Mouse (Mus musculus): ENCODE data around the gene Icam1. TPM values are rescaled to one million over a fixed set of nuclear protein-coding genes. Genes with fewer than 3 reads are reported as not detected.

Icam1 gene
- polyA plus RNA-seq, 1 experiment from 2014 or later = 5.6 TPM

GRCm38 (mm10) chr9:21026849-21027248, 11.1 kb downstream of the Icam1 start:
- DNase-seq (ENCODE audit: low spot score) (no peak), ATAC-seq (ENCODE audit: insufficient read depth, low FRiP score, low TSS enrichment) (no peak)
- Histone ChIP-seq H3K4me2 (ENCODE audit: low read depth) (no peak overlapping the region), H3K9ac (ENCODE audit: low read length) (no peak overlapping the region), H3K27me3 (ENCODE audit: control insufficient read depth, insufficient read depth, low read length) (peaks cover 30% of the 10 kb centered on the region), H3K9me3 (ENCODE audit: control insufficient read depth, low read length) (no peaks in the 10 kb centered on the region), H3K4me3 (ENCODE audit: low read depth, low read length) (no peak overlapping the region), H3K36me3 (ENCODE audit: control insufficient read depth, insufficient read depth, low read length) (no peaks in the 10 kb centered on the region), H3K27ac (ENCODE audit: low read depth, low read length) (no peak overlapping the region), H3K4me1 (ENCODE audit: control insufficient read depth, insufficient read depth, low read length) (peaks cover 10% of the 10 kb centered on the region)
- 81% methylated on average over 12 of the region's 12 CpGs for WGBS

DNA sequence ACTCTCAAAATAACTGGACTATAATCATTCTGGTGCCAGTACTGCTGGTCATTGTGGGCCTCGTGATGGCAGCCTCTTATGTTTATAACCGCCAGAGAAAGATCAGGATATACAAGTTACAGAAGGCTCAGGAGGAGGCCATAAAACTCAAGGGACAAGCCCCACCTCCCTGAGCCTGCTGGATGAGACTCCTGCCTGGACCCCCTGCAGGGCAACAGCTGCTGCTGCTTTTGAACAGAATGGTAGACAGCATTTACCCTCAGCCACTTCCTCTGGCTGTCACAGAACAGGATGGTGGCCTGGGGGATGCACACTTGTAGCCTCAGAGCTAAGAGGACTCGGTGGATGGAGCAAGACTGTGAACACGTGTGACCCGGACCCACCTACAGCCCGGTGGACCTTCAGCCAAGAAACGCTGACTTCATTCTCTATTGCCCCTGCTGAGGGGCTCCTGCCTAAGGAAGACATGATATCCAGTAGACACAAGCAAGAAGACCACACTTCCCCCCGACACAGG, 12.0 kb downstream of the Icam1 start:
- DNase-seq (ENCODE audit: low spot score) = peak; percentile 23
- ATAC-seq (ENCODE audit: insufficient read depth, low FRiP score, low TSS enrichment) = no peak
- H3K27ac ChIP-seq (ENCODE audit: low read depth, low read length) = no peak overlapping the region
- no peak overlapping the region for H3K4me2 ChIP-seq (ENCODE audit: low read depth)
- peaks cover 14% of the 10 kb centered on the region for H3K4me1 ChIP-seq (ENCODE audit: control insufficient read depth, insufficient read depth, low read length)
- no peaks in the 10 kb centered on the region for H3K9me3 ChIP-seq (ENCODE audit: control insufficient read depth, low read length)
- 33% methylated on average over 8 of the region's 8 CpGs for WGBS
- no peaks in the 10 kb centered on the region for H3K36me3 ChIP-seq (ENCODE audit: control insufficient read depth, insufficient read depth, low read length)
- no peak overlapping the region for H3K4me3 ChIP-seq (ENCODE audit: low read depth, low read length)
- peaks cover 40% of the 10 kb centered on the region for H3K27me3 ChIP-seq (ENCODE audit: control insufficient read depth, insufficient read depth, low read length)
- H3K9ac ChIP-seq (ENCODE audit: low read length) = no peak overlapping the region

GRCm38 (mm10) chr9:21028560-21029110, 12.8 kb downstream of the Icam1 start:
- no peak overlapping the region for H3K4me2 ChIP-seq (ENCODE audit: low read depth)
- WGBS = 65% methylated on average over 6 of the region's 6 CpGs
- no peak overlapping the region for H3K9ac ChIP-seq (ENCODE audit: low read length)
- no peak overlapping the region for H3K4me3 ChIP-seq (ENCODE audit: low read depth, low read length)
- H3K9me3 ChIP-seq (ENCODE audit: control insufficient read depth, low read length) = no peaks in the 10 kb centered on the region
- H3K4me1 ChIP-seq (ENCODE audit: control insufficient read depth, insufficient read depth, low read length) = peaks cover 21% of the 10 kb centered on the region
- ATAC-seq (ENCODE audit: insufficient read depth, low FRiP score, low TSS enrichment) (no peak), DNase-seq (ENCODE audit: low spot score) (no peak)
- no peaks in the 10 kb centered on the region for H3K36me3 ChIP-seq (ENCODE audit: control insufficient read depth, insufficient read depth, low read length)
- H3K27me3 ChIP-seq (ENCODE audit: control insufficient read depth, insufficient read depth, low read length) = peaks cover 48% of the 10 kb centered on the region
- H3K27ac ChIP-seq (ENCODE audit: low read depth, low read length) = no peak overlapping the region

DNA sequence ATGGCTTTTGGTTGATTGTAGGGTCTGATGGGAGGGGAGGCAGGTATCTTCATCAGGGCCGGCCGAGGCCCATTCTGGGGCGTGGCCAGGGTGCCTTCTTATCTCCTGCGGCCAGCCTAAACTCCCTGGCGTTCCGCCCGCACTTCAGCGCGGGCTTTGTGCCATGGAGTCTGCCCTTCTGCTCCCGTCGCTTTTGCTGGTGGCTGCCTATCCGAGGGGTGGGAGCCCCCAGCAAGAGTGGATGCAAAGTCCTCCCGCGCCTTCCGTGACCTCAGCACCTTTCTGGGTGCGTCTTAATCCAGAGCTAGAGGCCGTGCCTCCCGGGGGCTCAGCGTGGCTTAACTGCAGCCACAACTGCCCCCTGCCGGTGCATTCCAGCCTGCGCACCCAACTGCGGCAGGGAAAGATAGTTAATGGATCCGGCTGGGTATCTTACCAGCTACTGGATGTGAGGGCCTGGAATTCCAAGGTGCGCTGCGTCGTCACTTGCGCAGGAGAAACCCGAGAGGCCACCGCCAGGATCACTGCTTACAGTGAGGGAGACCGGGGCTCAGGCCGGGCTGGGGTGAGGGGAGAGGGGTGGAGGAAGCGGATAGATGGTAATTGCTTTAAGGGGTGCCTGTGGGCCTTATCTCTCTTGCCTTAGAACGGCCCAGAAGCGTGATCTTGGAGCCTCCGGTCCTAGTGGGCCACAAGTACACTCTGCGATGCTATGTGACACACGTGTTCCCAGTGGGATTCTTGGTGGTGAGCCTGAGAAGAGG, 13.7 kb downstream of the Icam1 start, which contains the start of gene Icam4:
Gene Icam4, plus strand, starts transcription at position 83 of the 764 bp plus-strand sequence.
- H3K27ac ChIP-seq (ENCODE audit: low read depth, low read length) = no peak within 1 kb of the TSS
- H3K36me3 ChIP-seq (ENCODE audit: control insufficient read depth, insufficient read depth, low read length) = no peaks in the 10 kb centered on the region
- peaks cover 56% of the 10 kb centered on the region for H3K27me3 ChIP-seq (ENCODE audit: control insufficient read depth, insufficient read depth, low read length)
- H3K4me2 ChIP-seq (ENCODE audit: low read depth) = peak within 1 kb of the TSS; percentile 83
- H3K4me3 ChIP-seq (ENCODE audit: low read depth, low read length) = peak within 1 kb of the TSS; percentile 42
- H3K4me1 ChIP-seq (ENCODE audit: control insufficient read depth, insufficient read depth, low read length) = peaks cover 21% of the 10 kb centered on the region
- DNase-seq (ENCODE audit: low spot score) = peak; percentile 85
- 2% methylated on average over 37 of the region's 37 CpGs for WGBS
- ATAC-seq (ENCODE audit: insufficient read depth, low FRiP score, low TSS enrichment) = no peak
- no peaks in the 10 kb centered on the region for H3K9me3 ChIP-seq (ENCODE audit: control insufficient read depth, low read length)
- peak within 1 kb of the TSS; percentile 47 for H3K9ac ChIP-seq (ENCODE audit: low read length)

DNA sequence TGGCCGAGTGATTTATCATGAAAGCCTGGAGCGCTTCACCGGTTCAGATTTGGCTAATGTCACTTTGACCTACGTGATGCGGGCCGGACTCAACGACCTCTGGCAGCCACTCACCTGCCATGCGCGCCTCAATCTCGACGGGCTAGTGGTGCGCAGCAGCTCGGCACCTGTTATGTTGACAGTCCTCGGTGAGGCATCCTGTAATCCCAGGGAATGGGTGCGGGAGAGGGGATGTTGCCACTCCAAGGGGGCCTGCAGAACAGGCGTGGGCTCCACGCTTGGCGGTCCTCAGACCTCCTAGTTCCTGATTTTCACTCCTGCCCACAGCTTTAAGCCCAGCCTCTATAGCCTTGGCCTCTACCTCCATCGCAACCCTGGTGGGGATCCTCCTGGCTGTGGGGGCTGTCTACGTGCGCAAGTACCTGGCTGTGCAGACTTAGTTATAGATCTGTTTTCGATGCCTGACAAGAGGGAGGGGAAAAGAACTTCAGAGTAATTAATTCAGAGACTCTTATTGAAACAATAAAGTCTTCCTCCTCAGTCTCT, 14.3 kb downstream of the Icam1 start:
- H3K4me1 ChIP-seq (ENCODE audit: control insufficient read depth, insufficient read depth, low read length) = peaks cover 21% of the 10 kb centered on the region
- no peaks in the 10 kb centered on the region for H3K36me3 ChIP-seq (ENCODE audit: control insufficient read depth, insufficient read depth, low read length)
- ATAC-seq (ENCODE audit: insufficient read depth, low FRiP score, low TSS enrichment) = no peak
- H3K27me3 ChIP-seq (ENCODE audit: control insufficient read depth, insufficient read depth, low read length) = peaks cover 63% of the 10 kb centered on the region
- H3K4me2 ChIP-seq (ENCODE audit: low read depth) = peak overlapping the region; percentile 83
- DNase-seq (ENCODE audit: low spot score) = no peak
- H3K9ac ChIP-seq (ENCODE audit: low read length) = no peak overlapping the region
- no peaks in the 10 kb centered on the region for H3K9me3 ChIP-seq (ENCODE audit: control insufficient read depth, low read length)
- 20% methylated on average over 22 of the region's 22 CpGs for WGBS
- H3K27ac ChIP-seq (ENCODE audit: low read depth, low read length) = no peak overlapping the region
- peak overlapping the region; percentile 42; the same call in 1 of the 2 replicates for H3K4me3 ChIP-seq (ENCODE audit: low read depth, low read length)

DNA sequence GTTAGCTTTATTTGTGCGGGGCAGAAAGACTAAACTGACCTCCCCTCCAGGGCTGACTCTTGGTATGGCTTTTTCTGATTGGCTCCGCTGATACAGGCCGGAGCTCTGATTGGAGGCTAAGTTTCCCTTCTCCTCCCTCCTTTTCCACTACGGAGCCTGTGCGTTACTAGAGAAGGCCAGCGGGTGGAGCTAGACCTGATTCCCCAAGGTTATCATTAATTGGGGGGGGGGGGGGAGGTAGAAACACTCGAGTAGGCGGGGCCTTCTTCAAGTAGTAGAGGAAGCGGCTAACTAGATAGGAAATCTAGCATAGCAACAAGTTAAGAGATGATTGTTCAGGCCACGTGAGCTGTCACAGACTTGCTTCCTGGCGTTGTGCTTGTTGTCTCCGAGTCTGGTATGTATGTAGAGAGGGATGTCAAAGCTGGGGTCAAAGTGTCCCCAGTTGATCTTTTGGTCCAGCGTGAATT, 15.0 kb downstream of the Icam1 start:
- DNase-seq (ENCODE audit: low spot score) (peak; percentile 81), ATAC-seq (ENCODE audit: insufficient read depth, low FRiP score, low TSS enrichment) (peak; percentile 62)
- WGBS = under 1% methylated on average over 13 of the region's 13 CpGs
- Histone ChIP-seq H3K4me3 (ENCODE audit: low read depth, low read length) (peak overlapping the region; percentile 42), H3K4me1 (ENCODE audit: control insufficient read depth, insufficient read depth, low read length) (peaks cover 21% of the 10 kb centered on the region), H3K4me2 (ENCODE audit: low read depth) (peak overlapping the region; percentile 83), H3K27ac (ENCODE audit: low read depth, low read length) (no peak overlapping the region), H3K9ac (ENCODE audit: low read length) (no peak overlapping the region), H3K9me3 (ENCODE audit: control insufficient read depth, low read length) (no peaks in the 10 kb centered on the region), H3K36me3 (ENCODE audit: control insufficient read depth, insufficient read depth, low read length) (no peaks in the 10 kb centered on the region), H3K27me3 (ENCODE audit: control insufficient read depth, insufficient read depth, low read length) (peaks cover 70% of the 10 kb centered on the region)

GRCm38 (mm10) chr9:21031251-21031895, 15.6 kb downstream of the Icam1 start:
- WGBS = under 1% methylated on average over 36 of the region's 36 CpGs
- Histone ChIP-seq H3K27ac (ENCODE audit: low read depth, low read length) (no peak overlapping the region), H3K4me2 (ENCODE audit: low read depth) (peak overlapping the region; percentile 83), H3K27me3 (ENCODE audit: control insufficient read depth, insufficient read depth, low read length) (peaks cover 75% of the 10 kb centered on the region), H3K4me1 (ENCODE audit: control insufficient read depth, insufficient read depth, low read length) (peaks cover 21% of the 10 kb centered on the region), H3K4me3 (ENCODE audit: low read depth, low read length) (peak overlapping the region; percentile 42), H3K9ac (ENCODE audit: low read length) (no peak overlapping the region), H3K36me3 (ENCODE audit: control insufficient read depth, insufficient read depth, low read length) (no peaks in the 10 kb centered on the region), H3K9me3 (ENCODE audit: control insufficient read depth, low read length) (no peaks in the 10 kb centered on the region)
- ATAC-seq (ENCODE audit: insufficient read depth, low FRiP score, low TSS enrichment) = peak; percentile 40; the same call in 1 of the 2 replicates
- DNase-seq (ENCODE audit: low spot score) = peak; percentile 60

DNA sequence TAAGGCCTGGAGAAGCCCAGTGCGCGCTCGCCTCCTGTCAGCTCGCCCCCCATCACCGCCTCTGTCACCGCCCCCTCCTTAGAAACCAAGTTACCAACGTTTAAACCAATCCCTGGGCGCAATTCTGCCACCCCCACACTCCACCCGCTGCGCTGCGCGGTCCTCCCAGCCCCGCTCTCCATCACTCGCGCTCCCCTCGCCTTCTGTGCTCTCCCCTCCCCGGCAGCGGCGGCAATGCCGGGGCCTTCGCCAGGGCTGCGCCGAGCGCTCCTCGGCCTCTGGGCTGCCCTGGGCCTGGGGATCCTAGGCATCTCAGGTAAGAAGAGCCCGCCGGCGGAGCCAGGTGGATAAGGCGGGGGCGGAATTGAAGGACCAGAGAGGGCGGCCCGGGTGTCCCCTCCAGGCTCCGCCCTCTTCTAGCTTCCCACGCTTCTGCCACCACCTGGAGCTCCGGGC, 16.1 kb downstream of the Icam1 start, which contains the start of gene Icam5:
Gene Icam5, plus strand, starts transcription at position 178 of the 456 bp plus-strand sequence.
- H3K9ac ChIP-seq (ENCODE audit: low read length) = peak within 1 kb of the TSS; percentile 42
- DNase-seq (ENCODE audit: low spot score) = peak; percentile 24

More for the DNA sequence above, 16.1 kb downstream of the Icam1 start, which contains the start of gene Icam5:
- ATAC-seq (ENCODE audit: insufficient read depth, low FRiP score, low TSS enrichment) = 0 out of 2 replicates have a peak, but pooled peaks have one; percentile 8
- Histone ChIP-seq H3K4me1 (ENCODE audit: control insufficient read depth, insufficient read depth, low read length) (peaks cover 21% of the 10 kb centered on the region), H3K27ac (ENCODE audit: low read depth, low read length) (no peak within 1 kb of the TSS), H3K4me3 (ENCODE audit: low read depth, low read length) (peak within 1 kb of the TSS; percentile 42), H3K4me2 (ENCODE audit: low read depth) (peak within 1 kb of the TSS; percentile 83), H3K36me3 (ENCODE audit: control insufficient read depth, insufficient read depth, low read length) (no peaks in the 10 kb centered on the region), H3K9me3 (ENCODE audit: control insufficient read depth, low read length) (no peaks in the 10 kb centered on the region), H3K27me3 (ENCODE audit: control insufficient read depth, insufficient read depth, low read length) (peaks cover 81% of the 10 kb centered on the region)
- under 1% methylated on average over 35 of the region's 35 CpGs for WGBS
